Mouse (Mus musculus) left cerebral cortex, postnatal 4 days (tissue): ENCODE data around the gene Pdzd2. TPM values are rescaled to one million over a fixed set of nuclear protein-coding genes. Genes with fewer than 3 reads are reported as not detected.

Experiments
- DNase-seq: peaks from one replicate; pipeline ENCODE4 v3.0.0-alpha.2; 2022
- intact Hi-C: fragments of 180-260 bp; cut with DNase I; formaldehyde crosslinking; loops from one replicate; pipeline ENCODE4 v1.15.1; 2025
- total RNA-seq, 2 experiments: library from RNA; stranded (reverse); gene quantifications; 2 replicates each; pipeline ENCODE4 v1.2.3; 2021

Pdzd2 gene
- total RNA-seq, 2 experiments from 2014 or later = 87.8 to 107 TPM

DNA sequence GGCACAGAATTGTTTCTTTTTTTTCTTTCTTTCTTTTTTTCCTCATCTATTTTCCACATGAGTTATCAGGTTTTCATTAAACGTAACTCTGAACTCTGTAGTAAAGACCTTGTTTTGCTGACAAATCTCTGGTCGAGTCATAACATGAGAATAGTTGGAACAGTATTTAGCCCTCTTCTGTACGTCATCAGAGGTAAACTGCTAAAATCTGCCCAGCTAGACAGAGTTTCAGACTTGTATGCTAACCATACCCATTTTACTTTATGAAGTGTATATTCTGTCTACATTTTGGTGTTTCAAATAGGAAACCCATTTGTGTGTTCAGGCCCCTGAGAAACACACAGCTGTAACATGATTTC lies 402.0 kb downstream of the Pdzd2 start:
- intact Hi-C loops = no loop called here
- no peak for DNase-seq

DNA sequence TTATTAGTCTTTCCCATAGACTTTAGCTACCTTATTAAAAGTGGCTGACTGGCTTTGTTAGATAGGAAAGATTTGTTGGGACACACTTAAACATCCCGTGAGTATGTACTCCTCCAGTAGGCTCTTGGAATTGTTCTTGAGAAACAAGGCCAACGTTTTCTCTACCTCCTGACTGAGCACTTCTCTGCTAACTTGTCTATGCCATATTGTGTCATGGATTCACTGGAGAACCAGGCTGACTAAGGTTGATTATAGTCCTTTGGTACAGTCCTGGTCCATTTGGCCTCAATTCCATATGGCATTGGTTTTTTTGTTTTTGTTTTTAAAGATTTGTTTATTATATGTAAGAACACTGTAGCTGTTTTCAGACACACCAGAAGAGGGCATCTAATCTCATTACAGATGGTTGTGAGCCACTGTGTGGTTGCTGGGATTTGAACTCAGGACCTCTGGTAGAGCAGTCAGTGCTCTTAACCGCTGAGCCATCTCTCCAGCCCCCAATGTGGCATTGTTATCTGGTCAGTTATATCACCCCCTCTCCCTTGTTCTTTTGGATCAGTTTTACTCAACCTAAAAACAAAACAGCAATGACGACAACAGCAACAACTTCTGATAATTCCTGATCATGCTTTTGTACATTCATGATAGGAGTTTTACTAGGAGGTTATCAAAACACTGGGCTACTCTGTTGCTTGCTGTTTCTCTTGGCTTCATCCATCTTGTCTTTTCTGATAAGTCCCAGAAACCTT lies 402.5 kb downstream of the Pdzd2 start:
- no peak for DNase-seq
- intact Hi-C loops = no loop called here

GRCm38 (mm10) chr15:12334381-12334780 lies 405.3 kb downstream of the Pdzd2 start:
- intact Hi-C loops = no loop called here
- no peak for DNase-seq

- DNase-seq = no peak
- intact Hi-C loops = no loop called here
Measured at GRCm38 (mm10) chr15:12331300-12331699, 408.4 kb downstream of the Pdzd2 start.

DNA sequence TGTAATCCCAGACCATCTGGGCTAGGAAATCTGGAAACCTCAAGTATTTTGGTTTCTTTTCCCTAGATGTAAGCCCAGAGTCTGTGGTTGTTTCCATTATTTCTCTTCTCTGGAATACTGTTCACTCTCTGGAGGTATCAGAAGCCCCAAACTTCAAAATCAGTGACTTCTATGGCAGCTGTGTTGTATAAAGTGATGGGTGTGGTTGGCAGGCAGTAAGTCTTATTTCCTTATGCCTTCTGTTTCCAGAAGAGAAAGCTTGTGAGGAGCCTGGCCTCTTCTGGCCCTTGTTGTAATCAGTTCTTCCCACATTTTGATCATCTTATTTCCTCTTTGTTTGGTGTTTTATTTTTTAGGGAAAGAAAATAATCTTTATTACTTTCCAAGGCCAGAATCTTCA lies 408.8 kb downstream of the Pdzd2 start:
- intact Hi-C loops = no loop called here
- no peak for DNase-seq

GRCm38 (mm10) chr15:12330389-12330788 lies 409.3 kb downstream of the Pdzd2 start:
- intact Hi-C loops = no loop called here
- DNase-seq = no peak

- no peak for DNase-seq
- intact Hi-C loops = loop anchor here (5.0 kb wide), 1 partner anchor 43 kb away; no protein-coding TSS in a partner anchor
Measured at GRCm38 (mm10) chr15:12324326-12324725, 415.4 kb downstream of the Pdzd2 start.

GRCm38 (mm10) chr15:12322676-12323402 lies 416.9 kb downstream of the Pdzd2 start:
- DNase-seq = no peak
- intact Hi-C loops = loop anchor here (5.0 kb wide), 1 partner anchor 44 kb away; no protein-coding TSS in a partner anchor

DNA sequence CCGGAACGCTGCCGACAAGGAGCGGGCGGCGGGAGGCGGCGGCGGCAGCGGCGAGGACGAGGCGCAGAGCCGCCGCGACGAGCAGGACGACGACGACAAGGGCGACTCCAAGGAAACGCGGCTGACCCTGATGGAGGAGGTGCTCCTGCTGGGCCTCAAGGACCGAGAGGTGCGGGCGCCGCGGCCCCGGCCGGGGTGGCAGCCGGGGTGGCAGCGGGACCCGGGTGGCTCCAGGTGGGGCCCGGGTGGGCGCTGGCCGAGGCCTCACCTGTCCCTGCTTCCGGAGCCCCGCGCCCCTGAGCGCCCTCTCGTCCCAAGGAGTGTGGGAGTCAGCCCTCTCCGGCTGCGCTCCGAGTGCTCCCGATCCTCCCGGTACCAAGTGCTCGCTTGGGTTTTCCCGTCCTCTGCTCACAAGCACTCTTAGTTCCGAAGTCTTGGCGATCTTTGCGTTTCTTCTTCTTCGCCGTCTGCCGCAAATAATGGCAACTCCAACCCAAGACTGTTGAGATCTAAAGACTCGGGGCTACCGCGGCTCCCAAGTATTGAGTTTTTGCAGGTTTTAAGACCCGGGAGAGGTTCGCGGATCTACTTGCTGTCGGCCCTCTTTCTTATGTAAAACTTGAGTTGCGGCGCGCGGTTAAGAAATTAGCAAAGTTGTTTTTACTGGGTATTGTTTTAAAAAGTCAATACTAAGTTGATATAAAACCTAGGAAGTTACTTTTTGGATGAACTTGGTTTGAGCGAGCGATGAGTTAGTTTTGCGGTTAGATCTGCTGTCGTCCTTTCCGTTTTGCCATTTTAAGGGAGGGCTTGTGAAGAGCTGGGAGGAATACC lies 417.7 kb downstream of the Pdzd2 start, which contains the start of gene 1810049J17Rik:
TSS of gene 1810049J17Rik (minus strand) at position 112 of the 834 bp plus-strand sequence.
- intact Hi-C loops = loop anchor here (5.0 kb wide), 1 partner anchor 45 kb away; no protein-coding TSS in a partner anchor
- DNase-seq = no peak

DNA sequence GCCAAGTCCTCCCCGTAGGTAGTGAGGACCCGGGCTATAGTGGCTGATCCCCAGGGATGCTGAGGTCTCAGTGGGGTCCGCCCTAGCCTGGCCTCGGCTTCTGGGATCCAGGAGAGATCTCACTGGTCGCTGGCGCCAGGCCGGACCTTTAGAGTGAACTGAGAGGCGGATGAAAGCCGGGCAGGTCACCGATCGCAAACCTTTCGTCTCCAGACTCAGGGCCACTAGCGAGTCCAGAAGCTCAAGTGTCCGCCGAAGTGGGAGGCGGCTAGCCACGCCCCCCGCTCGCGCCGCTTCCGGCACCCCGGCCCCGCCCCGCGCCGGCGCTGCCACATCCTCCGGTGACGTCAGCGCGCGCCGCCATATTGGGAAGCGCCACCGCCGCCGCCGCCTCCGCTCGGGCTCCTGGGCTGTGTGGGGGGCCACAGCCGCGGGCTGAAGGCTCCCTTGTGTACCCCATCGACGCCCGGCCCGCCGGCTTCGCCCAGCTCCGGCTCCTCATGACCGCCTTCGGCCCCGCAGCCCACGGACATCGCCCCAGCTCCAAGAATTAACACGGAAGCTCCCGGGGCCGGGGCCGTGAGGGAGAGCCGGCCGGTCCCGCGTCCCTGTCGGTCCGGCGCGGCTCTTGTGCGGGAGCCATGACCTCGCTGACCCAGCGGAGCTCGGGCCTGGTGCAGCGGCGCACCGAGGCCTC lies 418.5 kb downstream of the Pdzd2 start, which contains the start of gene Golph3:
TSS of gene Golph3 (plus strand) at position 360 of the 697 bp plus-strand sequence.
- peak; percentile 96 for DNase-seq
- intact Hi-C loops = loop anchor here (5.0 kb wide), 1 partner anchor 46 kb away; no protein-coding TSS in a partner anchor

DNA sequence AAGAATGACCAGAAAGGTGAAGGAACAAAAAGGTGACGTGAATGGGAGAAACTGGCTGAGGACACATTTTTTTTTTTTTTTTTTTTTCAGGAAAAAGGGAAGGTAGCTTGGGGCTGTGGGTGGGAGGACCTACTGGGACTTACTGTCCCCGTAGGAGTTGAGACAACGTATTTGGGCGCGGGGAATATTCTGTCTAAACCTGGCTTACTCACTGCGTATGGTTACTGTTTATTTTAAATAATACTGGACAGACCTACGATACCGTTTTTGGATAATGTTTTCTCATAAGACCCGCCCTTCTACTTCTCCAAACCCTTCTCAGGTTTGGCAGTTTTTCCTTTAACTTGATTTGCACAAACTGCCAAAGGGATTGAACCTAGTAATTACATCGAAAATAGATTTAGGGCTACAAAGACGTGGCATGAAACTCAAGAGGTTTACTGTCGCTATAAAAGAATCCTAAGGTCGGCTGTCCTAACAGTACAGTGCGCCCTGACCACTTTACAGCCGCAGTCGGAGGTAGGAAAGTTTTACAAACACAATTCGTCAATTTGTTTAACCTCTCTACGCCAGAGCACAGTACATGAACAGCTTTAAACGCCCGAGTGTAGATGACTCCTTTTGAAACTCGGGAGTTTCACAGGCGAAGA lies 419.2 kb downstream of the Pdzd2 start:
- intact Hi-C loops = loop anchor here (5.0 kb wide), 1 partner anchor 47 kb away; no protein-coding TSS in a partner anchor
- DNase-seq = no peak

GRCm38 (mm10) chr15:12319889-12320288 lies 419.8 kb downstream of the Pdzd2 start:
- intact Hi-C loops = loop anchor here (5.0 kb wide), 1 partner anchor 47 kb away; no protein-coding TSS in a partner anchor
- no peak for DNase-seq

DNA sequence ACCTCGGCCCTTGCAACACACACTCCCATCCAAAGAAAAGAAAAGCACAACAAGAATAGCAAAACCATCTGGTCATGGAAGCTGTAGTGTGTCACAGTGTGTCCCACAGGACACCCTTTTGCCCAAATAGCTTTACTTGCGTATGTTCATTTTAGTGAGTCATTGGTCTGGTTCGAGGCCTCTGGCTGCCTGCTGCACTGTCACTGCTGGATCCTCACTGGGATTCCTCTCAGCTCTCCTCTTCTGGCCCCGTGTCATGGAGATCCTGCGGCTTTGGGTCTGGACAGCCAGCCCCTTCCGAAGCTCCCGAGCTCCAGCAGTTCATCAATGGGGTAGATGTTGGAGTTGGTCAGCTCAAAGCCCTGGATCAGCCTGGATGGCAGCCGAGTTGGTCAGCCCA lies 421.3 kb downstream of the Pdzd2 start:
- no peak for DNase-seq
- intact Hi-C loops = no loop called here

DNA sequence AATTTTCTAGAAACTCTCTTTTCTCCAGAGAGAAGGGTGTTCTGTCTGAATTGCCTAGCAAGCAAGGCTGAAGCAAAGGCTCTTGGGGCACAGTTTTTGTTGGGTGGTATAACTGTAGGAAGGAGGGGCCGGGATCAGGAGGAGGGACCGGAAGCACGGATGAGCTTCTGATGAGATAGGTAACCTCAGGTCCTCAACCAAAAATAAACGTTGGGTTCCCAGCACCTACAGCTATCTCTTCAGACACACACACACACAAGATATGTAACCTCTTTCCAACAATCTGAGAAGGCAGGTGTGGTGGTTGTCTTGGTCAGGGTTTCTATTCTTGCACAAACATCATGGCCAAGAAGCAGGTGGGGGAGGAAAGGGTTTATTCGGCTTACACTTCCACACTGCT lies 422.4 kb downstream of the Pdzd2 start:
- intact Hi-C loops = no loop called here
- no peak for DNase-seq

- intact Hi-C loops = no loop called here
- DNase-seq = no peak
Measured at GRCm38 (mm10) chr15:12315996-12316395, 423.7 kb downstream of the Pdzd2 start.

DNA sequence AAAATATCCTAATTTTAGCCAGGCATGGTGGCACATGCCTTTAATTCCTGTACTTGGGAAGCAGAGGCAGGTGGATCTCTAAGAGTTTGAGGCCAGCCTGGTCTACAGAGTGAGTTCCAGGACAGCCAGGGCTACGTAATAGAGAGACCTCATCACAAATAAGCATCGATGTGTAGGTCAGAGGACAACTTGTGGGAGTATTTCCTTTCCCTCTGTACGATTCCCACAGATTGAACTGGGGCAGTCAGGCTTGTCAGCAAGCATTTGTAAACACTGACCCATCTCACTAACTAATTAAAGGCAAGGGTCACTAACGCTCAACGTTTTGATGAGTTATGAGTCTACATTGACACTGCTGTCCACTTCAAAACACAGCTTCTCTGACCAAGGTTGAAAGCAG lies 425.1 kb downstream of the Pdzd2 start:
- no peak for DNase-seq
- intact Hi-C loops = no loop called here

GRCm38 (mm10) chr15:12313255-12313654 lies 426.5 kb downstream of the Pdzd2 start:
- no peak for DNase-seq
- intact Hi-C loops = no loop called here

GRCm38 (mm10) chr15:12311465-12311864 lies 428.3 kb downstream of the Pdzd2 start:
- no peak for DNase-seq
- intact Hi-C loops = no loop called here

DNA sequence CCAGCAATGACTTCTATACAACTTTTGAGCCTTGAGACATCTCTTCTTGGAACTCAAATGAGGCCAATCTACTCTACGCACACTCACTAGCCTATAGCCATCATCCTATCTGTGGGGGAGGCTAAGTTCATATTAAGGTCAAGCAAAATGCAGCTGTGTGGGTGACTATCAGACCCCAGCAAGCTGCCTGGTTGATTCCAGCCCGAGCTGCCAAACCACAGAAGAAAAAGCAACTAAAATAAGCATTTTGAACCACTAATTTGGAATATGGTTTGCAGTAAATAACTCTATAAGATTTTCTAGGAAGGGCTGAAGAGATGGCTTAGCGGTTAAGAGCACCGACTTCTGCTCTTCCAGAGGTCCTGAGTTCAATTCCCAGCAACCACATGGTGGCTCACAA lies 429.0 kb downstream of the Pdzd2 start:
- intact Hi-C loops = no loop called here
- no peak for DNase-seq
